Mouse (Mus musculus): ENCODE results near the gene Cnnm4. TPM values are rescaled to one million over a fixed set of nuclear protein-coding genes. Genes with fewer than 3 reads are reported as not detected.
"Not testable (repeated sequence)": the region's sequence is repeated elsewhere in the genome, so short reads cannot be mapped to it uniquely, and the experiment has no call there.

The Cnnm4 gene
- polyA plus RNA-seq, 1 experiment from 2014 or later = 2.7 TPM

- H3K27ac ChIP-seq (replicated peaks) = no peak overlapping the region
- WGBS (ENCODE audit: insufficient replicate concordance) = 91% methylated on average over 12 of the region's 12 CpGs
- ATAC-seq (ENCODE audit: insufficient read depth) = no peak
- peaks cover 14% of the 10 kb centered on the region for H3K4me1 ChIP-seq (replicated peaks)
- no peaks in the 10 kb centered on the region for H3K36me3 ChIP-seq (replicated peaks)
- no peaks in the 10 kb centered on the region for H3K27me3 ChIP-seq
- no peak overlapping the region for H3K4me3 ChIP-seq (replicated peaks)
- no peak overlapping the region for H3K4me2 ChIP-seq
- no peak overlapping the region for H3K9ac ChIP-seq
- H3K9me3 ChIP-seq (replicated peaks) = no peaks in the 10 kb centered on the region
Measured at GRCm38 (mm10) chr1:36531461-36531860, 60.0 kb downstream of the Cnnm4 start.

- no peak overlapping the region for H3K27ac ChIP-seq (replicated peaks)
- no peak overlapping the region for H3K4me3 ChIP-seq (replicated peaks)
- H3K9me3 ChIP-seq (replicated peaks) = no peaks in the 10 kb centered on the region
- H3K27me3 ChIP-seq = no peaks in the 10 kb centered on the region
- no peak overlapping the region for H3K4me2 ChIP-seq
- WGBS (ENCODE audit: insufficient replicate concordance) = 73% methylated on average over 6 of the region's 6 CpGs
- H3K9ac ChIP-seq = no peak overlapping the region
- peaks cover 17% of the 10 kb centered on the region for H3K4me1 ChIP-seq (replicated peaks)
- no peak for ATAC-seq (ENCODE audit: insufficient read depth)
- H3K36me3 ChIP-seq (replicated peaks) = no peaks in the 10 kb centered on the region
Measured at GRCm38 (mm10) chr1:36533546-36533945, 62.1 kb downstream of the Cnnm4 start.

GRCm38 (mm10) chr1:36534595-36535058 lies 63.2 kb downstream of the Cnnm4 start:
- Histone ChIP-seq H3K4me1 (replicated peaks) (peaks cover 19% of the 10 kb centered on the region), H3K9me3 (replicated peaks) (no peaks in the 10 kb centered on the region), H3K27ac (replicated peaks) (no peak overlapping the region), H3K9ac (no peak overlapping the region), H3K27me3 (no peaks in the 10 kb centered on the region), H3K36me3 (replicated peaks) (no peaks in the 10 kb centered on the region), H3K4me2 (no peak overlapping the region), H3K4me3 (replicated peaks) (no peak overlapping the region)
- WGBS (ENCODE audit: insufficient replicate concordance) = 51% methylated on average over 6 of the region's 6 CpGs
- ATAC-seq (ENCODE audit: insufficient read depth) = no peak

- no peak for ATAC-seq (ENCODE audit: insufficient read depth)
- Histone ChIP-seq H3K4me3 (replicated peaks) (no peak overlapping the region), H3K27me3 (no peaks in the 10 kb centered on the region), H3K9me3 (replicated peaks) (no peaks in the 10 kb centered on the region), H3K4me1 (replicated peaks) (peaks cover 19% of the 10 kb centered on the region), H3K36me3 (replicated peaks) (no peaks in the 10 kb centered on the region), H3K27ac (replicated peaks) (0 out of 2 replicates have a peak overlapping the region, but pooled peaks have one; percentile 24), H3K4me2 (no peak overlapping the region), H3K9ac (no peak overlapping the region)
- 71% methylated on average over 11 of the region's 11 CpGs for WGBS (ENCODE audit: insufficient replicate concordance)
Measured at GRCm38 (mm10) chr1:36535477-36536396, 64.3 kb downstream of the Cnnm4 start.

GRCm38 (mm10) chr1:36536397-36536728 lies 64.9 kb downstream of the Cnnm4 start:
- Histone ChIP-seq H3K4me2 (no peak overlapping the region), H3K4me3 (replicated peaks) (no peak overlapping the region), H3K9ac (no peak overlapping the region), H3K9me3 (replicated peaks) (no peaks in the 10 kb centered on the region), H3K27me3 (no peaks in the 10 kb centered on the region), H3K27ac (replicated peaks) (0 out of 2 replicates have a peak overlapping the region, but pooled peaks have one; percentile 24), H3K4me1 (replicated peaks) (peaks cover 19% of the 10 kb centered on the region), H3K36me3 (replicated peaks) (peaks cover 3% of the 10 kb centered on the region)
- WGBS (ENCODE audit: insufficient replicate concordance) = 65% methylated on average over 8 of the region's 8 CpGs
- no peak for ATAC-seq (ENCODE audit: insufficient read depth)

GRCm38 (mm10) chr1:36536783-36537182 lies 65.4 kb downstream of the Cnnm4 start, which contains the start of gene Ankrd23:
Gene Ankrd23 (minus strand): TSS chr1:36536883.
- not testable (repeated sequence) for H3K27me3 ChIP-seq; ATAC-seq (ENCODE audit: insufficient read depth); H3K4me2 ChIP-seq; H3K4me3 ChIP-seq (replicated peaks); H3K9me3 ChIP-seq (replicated peaks); H3K9ac ChIP-seq; H3K36me3 ChIP-seq (replicated peaks)
- Histone ChIP-seq H3K4me1 (replicated peaks) (peaks cover 19% of the 10 kb centered on the region), H3K27ac (replicated peaks) (0 out of 2 replicates have a peak within 1 kb of the TSS, but pooled peaks have one; percentile 24)
- 84% methylated on average over 9 of the region's 9 CpGs for WGBS (ENCODE audit: insufficient replicate concordance)

- Histone ChIP-seq H3K4me3 (replicated peaks) (no peak overlapping the region), H3K9me3 (replicated peaks) (no peaks in the 10 kb centered on the region), H3K4me2 (no peak overlapping the region), H3K4me1 (replicated peaks) (peaks cover 19% of the 10 kb centered on the region), H3K27ac (replicated peaks) (peak overlapping the region; percentile 57), H3K27me3 (no peaks in the 10 kb centered on the region), H3K9ac (no peak overlapping the region), H3K36me3 (replicated peaks) (peaks cover 13% of the 10 kb centered on the region)
- WGBS (ENCODE audit: insufficient replicate concordance) = 63% methylated on average over 4 of the region's 4 CpGs
- 0 out of 2 replicates have a peak, but pooled peaks have one; percentile 10 for ATAC-seq (ENCODE audit: insufficient read depth)
Measured at GRCm38 (mm10) chr1:36538727-36539126, 67.3 kb downstream of the Cnnm4 start.

- H3K9ac ChIP-seq = no peak within 1 kb of the TSS
- H3K27ac ChIP-seq (replicated peaks) = peak within 1 kb of the TSS; percentile 57
- no peaks in the 10 kb centered on the region for H3K27me3 ChIP-seq
- 85% methylated on average over 9 of the region's 9 CpGs for WGBS (ENCODE audit: insufficient replicate concordance)
- H3K4me1 ChIP-seq (replicated peaks) = peaks cover 19% of the 10 kb centered on the region
- peaks cover 13% of the 10 kb centered on the region for H3K36me3 ChIP-seq (replicated peaks)
- no peaks in the 10 kb centered on the region for H3K9me3 ChIP-seq (replicated peaks)
- H3K4me2 ChIP-seq = no peak within 1 kb of the TSS
- ATAC-seq (ENCODE audit: insufficient read depth) = peak; percentile 86
- H3K4me3 ChIP-seq (replicated peaks) = no peak within 1 kb of the TSS
Measured at GRCm38 (mm10) chr1:36539186-36539585, 67.8 kb downstream of the Cnnm4 start, which contains the start of gene Gm42417. Gene Gm42417 (minus strand): TSS chr1:36539429.

GRCm38 (mm10) chr1:36540132-36540531 lies 68.7 kb downstream of the Cnnm4 start:
- H3K4me2 ChIP-seq = no peak overlapping the region
- no peak overlapping the region for H3K27ac ChIP-seq (replicated peaks)
- H3K4me3 ChIP-seq (replicated peaks) = no peak overlapping the region
- H3K36me3 ChIP-seq (replicated peaks) = peaks cover 13% of the 10 kb centered on the region
- no peaks in the 10 kb centered on the region for H3K9me3 ChIP-seq (replicated peaks)
- H3K4me1 ChIP-seq (replicated peaks) = peaks cover 19% of the 10 kb centered on the region
- ATAC-seq (ENCODE audit: insufficient read depth) = no peak
- no peak overlapping the region for H3K9ac ChIP-seq
- WGBS (ENCODE audit: insufficient replicate concordance) = 80% methylated on average over 11 of the region's 11 CpGs
- H3K27me3 ChIP-seq = no peaks in the 10 kb centered on the region

- Histone ChIP-seq H3K27me3 (no peaks in the 10 kb centered on the region), H3K27ac (replicated peaks) (no peak overlapping the region), H3K4me2 (no peak overlapping the region), H3K4me3 (replicated peaks) (no peak overlapping the region), H3K9ac (no peak overlapping the region), H3K4me1 (replicated peaks) (peaks cover 24% of the 10 kb centered on the region), H3K9me3 (replicated peaks) (no peaks in the 10 kb centered on the region), H3K36me3 (replicated peaks) (peaks cover 13% of the 10 kb centered on the region)
- no peak for ATAC-seq (ENCODE audit: insufficient read depth)
- 86% methylated on average over 12 of the region's 12 CpGs for WGBS (ENCODE audit: insufficient replicate concordance)
Measured at GRCm38 (mm10) chr1:36540807-36541206, 69.4 kb downstream of the Cnnm4 start.

- Histone ChIP-seq H3K4me1 (replicated peaks) (peaks cover 24% of the 10 kb centered on the region), H3K4me3 (replicated peaks) (no peak overlapping the region), H3K4me2 (no peak overlapping the region), H3K36me3 (replicated peaks) (peaks cover 13% of the 10 kb centered on the region), H3K27me3 (no peaks in the 10 kb centered on the region), H3K27ac (replicated peaks) (no peak overlapping the region), H3K9me3 (replicated peaks) (no peaks in the 10 kb centered on the region), H3K9ac (no peak overlapping the region)
- no peak for ATAC-seq (ENCODE audit: insufficient read depth)
- 86% methylated on average over 16 of the region's 16 CpGs for WGBS (ENCODE audit: insufficient replicate concordance)
Measured at GRCm38 (mm10) chr1:36541844-36542243, 70.4 kb downstream of the Cnnm4 start.

All from liver, embryonic 15.5 days (tissue).